Mouse (Mus musculus) layer of hippocampus, postnatal 14 days (tissue): Measurements from ENCODE around the gene Cacna1d. TPM values are rescaled to one million over a fixed set of nuclear protein-coding genes. Genes with fewer than 3 reads are reported as not detected.

Experiments used
- DNase-seq, 2 experiments: peaks; one replicate each; pipeline ENCODE4 v3.0.0; 2021 to 2022; ENCODE audit warnings: low spot score in 2 of 2, mixed read lengths in 1 of 2
- total RNA-seq, 2 experiments: library from RNA; stranded (reverse); gene quantifications; 2 replicates each; pipeline ENCODE4 v1.2.3; 2021

Gene Cacna1d
- total RNA-seq, 2 experiments from 2014 or later: 49.8 to 56.7 TPM

DNA sequence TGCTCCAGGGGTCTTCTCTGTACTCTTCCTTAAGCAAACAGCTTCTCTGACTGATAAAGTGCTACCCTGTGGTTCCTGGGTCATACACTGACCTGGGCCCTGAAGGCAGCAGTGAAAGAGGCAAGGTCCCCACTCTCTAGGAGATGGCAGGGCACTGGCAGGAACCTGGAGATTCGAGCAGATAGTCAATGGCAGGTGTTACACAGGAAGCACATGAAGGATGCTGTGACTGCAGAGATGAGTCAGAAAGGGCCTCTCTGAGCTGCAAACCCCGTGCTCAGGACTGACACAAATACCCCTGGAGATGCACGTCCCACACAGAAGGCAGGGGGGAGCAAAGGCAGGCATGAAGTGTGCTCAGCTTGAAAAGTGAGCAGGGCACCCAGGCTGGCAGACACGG is 218.3 kb downstream of the Cacna1d start:
- DNase-seq: no peak

GRCm38 (mm10) chr14:30272523-30272922 is 218.7 kb downstream of the Cacna1d start:
- no peak for DNase-seq

- DNase-seq: no peak
Measured at GRCm38 (mm10) chr14:30271856-30272255, 219.4 kb downstream of the Cacna1d start.

GRCm38 (mm10) chr14:30270350-30270749 is 220.9 kb downstream of the Cacna1d start:
- DNase-seq: no peak

- no peak for DNase-seq
Measured at GRCm38 (mm10) chr14:30265728-30266127, 225.5 kb downstream of the Cacna1d start.

DNA sequence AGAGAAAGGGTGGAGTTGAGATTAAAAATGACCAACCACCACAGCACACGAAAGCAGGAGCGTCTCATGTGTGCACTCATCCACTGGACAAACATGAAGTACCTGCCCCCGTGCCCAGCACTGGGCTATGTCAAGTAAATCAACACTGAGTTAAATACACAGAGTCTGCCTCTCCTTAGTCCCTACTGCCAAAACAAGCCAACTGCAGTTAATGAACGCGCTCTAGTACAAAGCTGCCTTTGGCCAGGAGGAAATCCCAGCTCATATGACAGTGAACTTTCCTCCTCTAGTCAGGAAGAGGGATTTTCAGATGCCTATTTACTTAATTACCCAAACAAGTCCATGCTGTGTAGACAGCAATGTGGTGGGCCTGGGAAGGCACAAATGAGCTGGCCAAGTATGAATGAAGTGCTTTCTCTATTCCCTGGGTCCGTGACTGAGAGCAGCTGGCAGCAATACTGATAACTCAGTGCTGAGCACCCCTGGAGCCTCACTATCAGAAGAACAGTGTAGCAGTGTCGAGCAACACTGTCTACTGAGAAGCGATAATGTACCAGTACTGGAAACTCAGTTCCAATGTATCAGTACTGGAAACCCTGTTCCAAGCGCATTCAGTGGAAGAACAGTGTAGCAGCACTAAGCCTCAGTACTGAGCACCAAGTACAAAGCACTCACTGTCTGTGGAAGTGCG is 229.5 kb downstream of the Cacna1d start:
- no peak for DNase-seq

DNA sequence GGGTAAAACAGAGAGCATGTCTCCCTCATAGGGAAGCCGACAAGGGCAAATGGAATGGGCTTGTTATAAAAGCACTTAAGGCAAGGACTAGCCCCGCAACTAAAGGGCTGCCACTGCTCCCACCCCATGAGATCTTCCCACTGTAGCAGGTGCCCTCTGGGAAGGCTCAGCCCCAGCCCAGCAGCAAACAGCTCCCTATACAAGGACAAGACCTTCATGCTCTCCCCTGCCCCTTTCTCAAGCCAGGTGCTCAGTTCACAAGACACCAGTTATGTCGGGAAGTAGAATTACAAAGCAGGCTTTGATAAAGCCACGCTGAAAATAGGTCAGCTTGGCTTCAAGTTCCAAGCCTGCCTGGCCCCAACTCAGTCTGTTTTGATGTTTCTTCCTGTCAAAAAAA is 233.6 kb downstream of the Cacna1d start:
- DNase-seq: no peak

- DNase-seq: no peak
Measured at GRCm38 (mm10) chr14:30256486-30256885, 234.8 kb downstream of the Cacna1d start.

DNA sequence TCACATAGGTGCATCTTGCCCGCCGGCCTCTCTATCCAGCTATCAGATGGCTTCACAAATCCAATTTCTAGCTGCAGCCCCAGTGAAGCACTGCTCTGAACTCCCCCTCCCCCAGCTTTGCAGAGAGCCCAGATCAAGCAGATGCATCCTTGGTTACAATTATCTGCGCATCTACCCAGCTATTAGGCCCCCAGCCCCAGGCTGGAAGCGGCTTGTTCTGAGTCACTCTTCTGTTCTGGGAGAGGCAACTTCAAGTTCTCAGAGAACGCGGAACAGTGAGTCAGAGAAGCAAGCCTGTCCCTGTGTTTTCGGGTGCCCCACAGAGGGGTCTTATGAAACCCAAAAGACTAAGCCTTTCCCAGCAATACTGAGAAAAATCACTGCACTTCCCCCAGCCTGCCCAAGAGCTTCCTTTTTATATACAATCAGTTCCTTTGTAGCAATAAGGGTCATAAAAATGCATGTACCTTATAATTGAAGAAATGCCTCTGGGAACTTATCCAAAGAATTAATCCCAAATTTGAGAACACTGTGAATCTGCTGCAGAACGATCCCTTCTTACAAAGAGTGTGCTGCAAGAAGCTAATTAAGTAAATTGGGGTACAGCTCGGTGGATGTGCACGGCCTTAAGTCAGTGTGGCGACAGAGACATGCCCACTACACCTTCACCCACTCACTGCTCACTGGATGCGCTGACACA is 235.4 kb downstream of the Cacna1d start:
- peak in 1 of 2 experiments; percentile 55 for DNase-seq

DNA sequence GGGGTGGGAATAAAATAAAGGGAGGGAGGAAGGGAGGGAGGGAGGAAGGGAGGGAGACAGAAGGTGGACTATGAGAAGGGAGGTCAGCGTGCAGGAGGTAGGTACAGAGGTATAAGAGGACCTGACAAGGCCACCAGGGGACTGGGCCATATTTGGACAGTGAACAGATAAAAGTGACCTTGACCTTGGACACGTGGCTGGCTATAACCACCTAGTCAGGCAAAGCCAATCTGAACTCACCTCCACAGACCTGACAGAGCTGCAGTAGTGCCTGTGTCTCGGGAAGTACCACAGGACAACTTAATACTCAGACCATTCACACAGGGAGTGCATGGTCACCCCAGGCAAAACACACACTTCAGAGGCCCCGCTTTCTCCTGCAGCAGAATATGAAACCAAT is 236.5 kb downstream of the Cacna1d start:
- DNase-seq: no peak

GRCm38 (mm10) chr14:30252824-30253223 is 238.4 kb downstream of the Cacna1d start:
- no peak for DNase-seq

DNA sequence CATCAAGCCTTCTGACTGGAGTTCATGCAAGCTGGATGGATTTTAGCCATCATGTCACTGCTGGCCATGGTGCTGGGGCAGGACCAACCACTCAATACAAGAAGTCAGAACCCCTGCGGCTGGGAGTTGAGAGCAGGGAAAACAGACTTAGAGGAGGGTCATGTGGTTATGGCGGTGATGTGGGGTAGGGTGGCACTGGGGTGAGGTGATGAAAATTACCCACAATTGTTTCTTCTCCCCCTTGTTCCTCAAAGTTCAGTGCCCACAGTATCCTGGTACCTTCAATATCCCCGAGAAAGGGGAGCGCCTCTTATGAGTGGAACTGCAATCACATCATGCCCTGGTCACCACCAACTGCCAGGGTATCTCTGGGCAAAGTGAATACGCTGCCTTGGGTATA is 239.9 kb downstream of the Cacna1d start:
- no peak for DNase-seq

- no peak for DNase-seq
Measured at GRCm38 (mm10) chr14:30249591-30249990, 241.7 kb downstream of the Cacna1d start.

GRCm38 (mm10) chr14:30248811-30249210 is 242.4 kb downstream of the Cacna1d start:
- DNase-seq: no peak

DNA sequence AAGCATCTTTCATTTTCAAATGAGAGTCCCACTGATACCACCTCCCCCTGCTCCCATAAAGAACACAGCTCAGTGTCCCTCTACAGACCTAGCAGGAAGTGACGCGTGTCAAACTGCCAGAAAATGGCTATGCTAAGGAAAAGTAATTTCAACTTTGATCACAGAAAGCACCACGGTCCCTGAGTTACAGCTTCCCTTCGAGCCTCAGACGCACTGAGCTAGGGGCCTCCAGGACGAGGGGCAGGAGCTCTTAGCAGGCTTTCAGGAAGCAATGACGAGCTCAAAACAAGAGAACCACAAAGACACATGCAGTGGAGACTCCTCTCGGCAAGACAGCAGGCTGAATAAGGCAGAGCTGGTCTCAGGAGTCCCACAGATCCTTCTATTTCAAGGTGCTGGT is 243.1 kb downstream of the Cacna1d start:
- DNase-seq: no peak

DNA sequence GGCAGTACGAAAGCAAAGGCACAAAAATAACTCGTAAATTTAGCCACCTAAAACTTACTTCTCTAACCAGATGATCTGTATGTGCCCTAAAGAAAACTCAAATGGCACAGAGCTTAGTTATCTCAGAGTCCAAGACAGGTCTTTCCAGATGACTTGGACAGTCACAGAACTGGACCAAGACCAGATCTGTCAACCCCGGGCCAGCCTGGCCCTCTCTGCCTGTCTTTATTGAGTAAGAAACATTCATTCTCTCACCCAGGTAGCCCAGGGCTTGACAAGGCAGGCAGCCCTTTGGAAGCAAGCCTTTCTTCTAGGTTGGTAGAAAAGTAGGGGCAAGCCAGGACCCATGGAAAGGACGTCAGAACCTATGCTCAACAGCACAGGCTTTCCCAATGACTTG is 243.6 kb downstream of the Cacna1d start:
- DNase-seq: no peak

DNA sequence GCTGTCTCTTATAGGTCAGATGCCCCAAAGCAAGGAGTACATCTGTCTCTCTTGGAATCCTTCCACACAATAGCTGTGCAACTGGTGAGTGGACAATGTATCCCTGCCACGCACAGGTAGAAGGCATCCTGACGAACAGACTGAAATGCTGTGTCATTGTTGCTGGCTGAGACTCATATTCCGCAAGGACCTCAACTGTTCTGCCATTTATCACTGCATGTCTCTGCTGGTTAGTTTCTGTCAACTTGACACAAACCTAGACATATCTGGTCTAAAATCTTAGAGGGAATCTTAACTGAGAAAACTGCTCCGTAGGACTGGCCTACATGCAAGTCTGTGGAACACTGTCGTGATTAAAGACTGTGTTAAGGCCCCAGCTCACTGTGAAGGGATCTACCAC is 246.5 kb downstream of the Cacna1d start:
- DNase-seq: no peak

- no peak for DNase-seq
Measured at GRCm38 (mm10) chr14:30242818-30243205, 248.4 kb downstream of the Cacna1d start.

GRCm38 (mm10) chr14:30242166-30242817 is 249.0 kb downstream of the Cacna1d start:
- no peak for DNase-seq

- no peak for DNase-seq
Measured at GRCm38 (mm10) chr14:30240916-30241515, 250.2 kb downstream of the Cacna1d start.

- no peak for DNase-seq
Measured at GRCm38 (mm10) chr14:30238807-30239206, 252.4 kb downstream of the Cacna1d start.

DNA sequence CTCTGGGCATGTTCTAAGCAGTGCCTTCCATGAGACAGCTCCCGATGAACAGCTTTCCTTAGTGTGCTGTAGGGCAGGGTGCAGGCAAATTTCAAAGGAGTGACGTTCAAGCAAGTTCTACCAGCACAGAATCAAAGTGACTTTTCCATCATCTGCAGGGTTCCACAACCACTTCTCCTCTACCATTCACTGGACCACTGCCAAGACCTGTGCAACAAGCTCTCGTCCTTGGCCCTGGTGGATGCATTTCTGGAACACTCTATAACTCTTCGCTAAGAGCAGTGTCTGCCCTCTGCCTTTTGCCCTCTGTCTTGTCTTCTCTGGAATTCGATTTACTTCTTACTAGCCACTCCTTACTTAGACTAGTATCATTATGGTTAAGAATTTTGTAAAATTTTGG is 266.1 kb downstream of the Cacna1d start:
- DNase-seq: no peak
